Mouse (Mus musculus) kidney, adult 2 months (tissue): Measurements from ENCODE around the gene Ttc25. TPM values are rescaled to one million over a fixed set of nuclear protein-coding genes. Genes with fewer than 3 reads are reported as not detected.
"Not testable (repeated sequence)": the region's sequence is repeated elsewhere in the genome, so short reads cannot be mapped to it uniquely, and the experiment has no call there.

ENCODE experiments used
- DNase-seq: peaks from one replicate; pipeline ENCODE4 v3.0.0; 2021
- H3K27ac ChIP-seq: fragments of 200-500 bp; 2 replicates; pipeline ENCODE4 v1.5.1; 2012; ENCODE audit warnings: low read depth, low read length, control low read depth, inconsistent platforms; ENCODE audit not compliant: insufficient read depth
- H3K27me3 ChIP-seq: fragments of 200-500 bp; replicated peaks from 2 replicates; pipeline ENCODE4 v1.6.1; 2012; ENCODE audit warnings: mild to moderate bottlenecking, moderate library complexity, low read length, inconsistent platforms; ENCODE audit not compliant: control insufficient read depth, insufficient read depth
- H3K36me3 ChIP-seq: fragments of 200-500 bp; 2 replicates; pipeline ENCODE4 v1.6.1; 2012; ENCODE audit warnings: mild to moderate bottlenecking, moderate library complexity, low read length, inconsistent platforms; ENCODE audit not compliant: control insufficient read depth, insufficient read depth
- H3K4me1 ChIP-seq: fragments of 200-500 bp; 2 replicates; pipeline ENCODE4 v1.6.1; 2011; ENCODE audit warnings: low read length; ENCODE audit not compliant: control insufficient read depth, insufficient read depth
- H3K4me3 ChIP-seq: fragments of 200-500 bp; 2 replicates; pipeline ENCODE4 v1.5.1; 2011; ENCODE audit warnings: mild to moderate bottlenecking, low read depth, low read length, control low read depth; ENCODE audit not compliant: insufficient read depth
- CTCF ChIP-seq: fragments of 200-500 bp; conservative IDR thresholded peaks from 2 replicates; pipeline ENCODE4 v1.5.1; 2011; ENCODE audit warnings: low read depth, mild to moderate bottlenecking, control low read depth, low read length, moderate library complexity, mixed read lengths; ENCODE audit not compliant: insufficient read depth, insufficient read length
- POLR2A ChIP-seq: fragments of 200-500 bp; IDR thresholded peaks from one replicate; pipeline ENCODE4 v1.6.1; 2011; ENCODE audit warnings: low read depth, low read length, control low read depth
- WGBS: fragments of 180-500 bp; shearing (Covaris S2); methylation state at CpG from one replicate; pipeline ENCODE4 v1.1.7; 2018; 5-methylcytosine and 5-hydroxymethylcytosine counted together
- polyA plus RNA-seq: library from polyadenylated mRNA; depleted of rRNA; stranded (reverse); fragments of >200 nt; gene quantifications from 2 replicates; pipeline ENCODE4 v1.2.3, GENCODE M21; 2012

The Ttc25 gene
- polyA plus RNA-seq, 1 experiment, result 1.4 TPM

GRCm38 (mm10) chr11:100609355-100609996 lies 64.1 kb downstream of the Ttc25 start:
- peaks cover 17% of the 10 kb centered on the region; the same call in 1 of the 2 replicates for H3K4me1 ChIP-seq
- peak overlapping the region; percentile 91 for H3K27ac ChIP-seq
- H3K36me3 ChIP-seq, result no peaks in the 10 kb centered on the region
- TF ChIP-seq CTCF, result no peak
- no peak for TF ChIP-seq POLR2A
- H3K4me3 ChIP-seq, result no peak overlapping the region
- DNase-seq, result no peak
- H3K27me3 ChIP-seq, result no peaks in the 10 kb centered on the region
- 69% methylated on average over 5 of the region's 5 CpGs for WGBS

GRCm38 (mm10) chr11:100609997-100610680 lies 64.7 kb downstream of the Ttc25 start:
- Histone ChIP-seq H3K27ac (peak overlapping the region; percentile 91), H3K4me1 (peaks cover 16% of the 10 kb centered on the region; the same call in 1 of the 2 replicates), H3K36me3 (no peaks in the 10 kb centered on the region), H3K27me3 (no peaks in the 10 kb centered on the region), H3K4me3 (peak overlapping the region; percentile 27; the same call in 1 of the 2 replicates)
- peak; percentile 71 for DNase-seq
- WGBS, result 29% methylated on average over 9 of the region's 9 CpGs
- TF ChIP-seq POLR2A (no peak), CTCF (no peak)

GRCm38 (mm10) chr11:100611627-100612026 lies 66.2 kb downstream of the Ttc25 start:
- 76% methylated on average over 6 of the region's 6 CpGs for WGBS
- no peaks in the 10 kb centered on the region for H3K36me3 ChIP-seq
- no peak for DNase-seq

GRCm38 (mm10) chr11:100613241-100613640 lies 67.8 kb downstream of the Ttc25 start:
- DNase-seq, result peak; percentile 41
- Histone ChIP-seq H3K4me1 (peaks cover 17% of the 10 kb centered on the region; the same call in 1 of the 2 replicates), H3K4me3 (no peak overlapping the region), H3K36me3 (no peaks in the 10 kb centered on the region), H3K27me3 (no peaks in the 10 kb centered on the region), H3K27ac (no peak overlapping the region)
- TF ChIP-seq CTCF (no peak), POLR2A (no peak)
- 85% methylated on average over 3 of the region's 3 CpGs for WGBS

More at GRCm38 (mm10) chr11:100611627-100612026, 66.2 kb downstream of the Ttc25 start:
- TF ChIP-seq POLR2A (no peak), CTCF (peak; percentile 26; the same call in 1 of the 2 replicates)
- Histone ChIP-seq H3K27me3 (no peaks in the 10 kb centered on the region), H3K4me1 (peaks cover 16% of the 10 kb centered on the region; the same call in 1 of the 2 replicates), H3K4me3 (no peak overlapping the region), H3K27ac (peak overlapping the region; percentile 3; the same call in 1 of the 2 replicates)

GRCm38 (mm10) chr11:100616332-100616731 lies 70.9 kb downstream of the Ttc25 start:
- Histone ChIP-seq H3K27ac (no peak overlapping the region), H3K4me3 (no peak overlapping the region), H3K4me1 (peaks cover 7% of the 10 kb centered on the region; the same call in 1 of the 2 replicates), H3K27me3 (no peaks in the 10 kb centered on the region), H3K36me3 (no peaks in the 10 kb centered on the region)
- no peak for DNase-seq
- TF ChIP-seq CTCF (no peak), POLR2A (no peak)
- 85% methylated on average over 5 of the region's 5 CpGs for WGBS

GRCm38 (mm10) chr11:100616836-100617235 lies 71.4 kb downstream of the Ttc25 start:
- H3K27me3 ChIP-seq, DNase-seq, H3K4me1 ChIP-seq, H3K4me3 ChIP-seq, H3K36me3 ChIP-seq, H3K27ac ChIP-seq: not testable (repeated sequence)
- WGBS, result 91% methylated on average over 7 of the region's 7 CpGs

- no peak for DNase-seq
- Histone ChIP-seq H3K27me3 (no peaks in the 10 kb centered on the region), H3K4me3 (no peak overlapping the region), H3K36me3 (no peaks in the 10 kb centered on the region), H3K4me1 (peaks cover 7% of the 10 kb centered on the region; the same call in 1 of the 2 replicates), H3K27ac (no peak overlapping the region)
- 60% methylated on average over 4 of the region's 4 CpGs for WGBS
- no peak for TF ChIP-seq CTCF
- no peak for TF ChIP-seq POLR2A
These were observed 72.1 kb downstream of the Ttc25 start for GRCm38 (mm10) chr11:100617480-100617879.
